Mouse (Mus musculus) erythroblast, embryonic 14.5 days (primary cell): Measurements from ENCODE around the gene Pld6.

Experiments
- GATA1 ChIP-seq: IDR thresholded peaks from 2 replicates; pipeline ENCODE4 v1.6.1; 2012; ENCODE audit warnings: low read length, inconsistent platforms, mixed read lengths
- TAL1 ChIP-seq: IDR thresholded peaks from 3 replicates; pipeline ENCODE4 v1.6.1; 2012; ENCODE audit warnings: low read length, inconsistent platforms, mixed read lengths

GRCm38 (mm10) chr11:59741915-59742314 is 45.5 kb downstream of the Pld6 start:
- TF ChIP-seq TAL1 (no peak), GATA1 (no peak)
